Mouse (Mus musculus) mammary gland, adult 2 months (tissue): Measurements from ENCODE around the gene Utp3. TPM values are rescaled to one million over a fixed set of nuclear protein-coding genes. Genes with fewer than 3 reads are reported as not detected.

Source experiments
- polyA plus RNA-seq: library from polyadenylated mRNA; depleted of rRNA; stranded (reverse); fragments of >200 nt; gene quantifications from 2 replicates; pipeline ENCODE4 v1.2.3, GENCODE M21; 2012; ENCODE audit warnings: low replicate concordance; rRNA removed

The Utp3 gene
- 6.4 and 10.4 TPM in 2 replicates for polyA plus RNA-seq

DNA sequence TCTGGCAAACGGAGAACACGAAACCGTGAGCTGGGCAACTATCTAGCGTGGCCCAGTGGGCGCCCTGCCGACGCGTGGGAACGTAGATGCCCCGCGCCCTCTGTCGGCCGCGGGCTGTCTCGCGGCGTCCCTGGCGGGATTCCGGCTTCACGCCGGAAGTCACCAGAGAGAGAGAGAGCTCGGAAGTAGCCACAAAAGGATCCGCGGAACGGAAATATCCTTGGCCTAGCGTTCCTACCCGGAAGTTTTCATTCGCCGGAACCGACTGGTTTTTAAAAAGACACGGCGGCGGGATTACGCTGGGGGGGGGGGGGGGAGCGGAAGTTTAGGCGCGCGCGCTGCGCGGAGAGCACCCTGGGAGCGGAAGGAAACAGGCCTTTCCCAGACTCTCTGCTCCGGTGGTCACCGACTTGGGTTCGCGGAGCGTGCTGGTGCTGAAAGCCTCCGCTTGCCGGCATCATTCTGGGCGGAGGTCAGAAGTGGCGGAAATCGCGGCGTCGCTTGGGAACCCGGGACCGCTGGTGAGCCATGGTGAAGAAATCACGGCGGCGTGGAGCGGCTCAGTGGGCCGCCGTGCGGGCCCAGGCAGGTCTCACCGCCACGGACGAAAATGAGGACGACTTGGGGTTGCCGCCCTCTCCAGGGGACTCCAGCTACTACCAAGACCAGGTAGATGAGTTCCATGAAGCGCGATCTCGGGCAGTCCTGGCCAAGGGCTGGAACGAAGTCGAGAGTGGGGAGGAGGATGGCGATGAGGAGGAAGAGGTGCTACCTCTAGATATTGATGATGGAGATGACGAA, at the start of gene Utp3:
TSS of gene Utp3 (plus strand) at position 377 of the 801 bp plus-strand sequence.

DNA sequence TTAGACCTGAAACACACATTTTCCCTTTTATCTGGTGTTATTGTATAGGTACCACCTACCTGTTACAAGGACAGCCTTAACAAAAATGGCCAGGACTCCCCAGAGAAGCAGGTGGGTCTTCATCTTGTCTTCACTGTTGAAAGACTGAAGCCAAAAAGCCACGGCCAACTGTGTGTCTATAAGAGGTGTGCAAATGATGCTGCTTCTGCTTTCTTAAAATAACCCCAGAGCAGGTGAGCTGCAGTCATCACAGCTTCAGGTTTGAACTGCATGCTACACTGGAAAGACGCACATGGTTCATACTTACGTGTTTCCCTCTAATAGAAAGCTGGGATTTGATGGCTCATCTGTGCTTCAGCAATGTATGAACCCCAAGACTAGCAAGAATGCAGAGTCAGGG, 26.6 kb upstream of the Utp3 start, which contains the start of gene Jchain:
TSS of gene Jchain (minus strand) at position 235 of the 400 bp plus-strand sequence.

DNA sequence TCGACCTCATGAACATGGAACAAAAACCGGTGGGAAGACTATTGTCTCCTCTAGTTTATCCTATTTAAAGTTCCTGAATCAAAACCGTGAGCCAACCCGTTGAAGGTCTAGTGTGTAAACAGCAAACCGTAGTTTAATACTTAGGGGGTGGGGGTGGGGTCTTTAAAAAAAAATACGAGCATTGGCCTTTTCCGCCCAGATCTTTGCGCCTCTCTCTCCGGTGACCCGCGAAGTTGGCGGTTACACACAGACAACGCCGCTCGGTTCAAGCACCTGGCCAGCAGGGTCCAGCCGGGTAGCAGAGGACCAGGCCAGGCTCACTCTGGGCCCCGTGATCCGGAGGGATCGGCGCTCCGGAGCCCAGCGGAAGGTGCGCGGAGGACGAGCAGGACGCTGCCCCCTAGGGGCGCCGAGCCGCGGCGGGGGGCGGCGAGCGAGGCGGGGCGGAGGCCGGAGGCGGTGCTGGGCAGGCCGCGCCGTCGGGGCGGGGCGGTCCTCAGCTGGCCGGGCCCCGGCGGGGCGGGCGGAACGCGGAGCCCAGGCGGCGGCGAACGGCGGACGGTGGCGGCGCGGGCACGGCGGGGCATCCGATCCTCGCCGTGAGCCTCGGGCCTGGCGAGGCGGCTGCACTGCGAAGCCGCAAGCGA, 10.4 kb downstream of the Utp3 start, which contains the start of gene Rufy3:
TSS of gene Rufy3 (plus strand) at position 540 of the 647 bp plus-strand sequence.

Other genes starting within 250 kb of the Utp3 start
- not detected in 2 replicates for gene Prol1, start 237.2 kb upstream of the Utp3 start, polyA plus RNA-seq
- not detected in 2 replicates for gene Amtn, start 178.4 kb upstream of the Utp3 start, polyA plus RNA-seq
- gene Ambn, start 98.5 kb upstream of the Utp3 start, polyA plus RNA-seq, result not detected in 2 replicates
- gene Enam, start 66.5 kb upstream of the Utp3 start, polyA plus RNA-seq, result not detected in 2 replicates
- gene Jchain, start 26.6 kb upstream of the Utp3 start, polyA plus RNA-seq, result 16.2 and 22.2 TPM in 2 replicates
- gene Rufy3, start 10.6 kb downstream of the Utp3 start, polyA plus RNA-seq, result 4.1 and 5.3 TPM in 2 replicates
- 20.7 and 35.7 TPM in 2 replicates for gene Grsf1, start 121.7 kb downstream of the Utp3 start, polyA plus RNA-seq
- gene Mob1b, start 166.4 kb downstream of the Utp3 start, polyA plus RNA-seq, result 2.2 and 4.6 TPM in 2 replicates
- gene Dck, start 210.5 kb downstream of the Utp3 start, polyA plus RNA-seq, result 4.5 and 5.5 TPM in 2 replicates